Mouse (Mus musculus): ENCODE results near the gene Mettl21a.

- TF ChIP-seq CTCF (IDR thresholded peaks at IDR 0.05; ENCODE audit: low read depth, low read length) (no peak), GATA1 (IDR thresholded peaks at IDR 0.05; ENCODE audit: borderline replicate concordance, low read length) (no peak), POLR2AphosphoS5 (IDR thresholded peaks at IDR 0.05; ENCODE audit: insufficient replicate concordance, low read depth, low read length) (no peak)
These were observed 39.5 kb upstream of the Mettl21a start for GRCm38 (mm10) chr1:64656423-64657129.

All from G1E (cell line).